Mouse (Mus musculus) frontal cortex, adult (tissue): ENCODE data around the gene Vpreb3.
A peak's percentile ranks its signal among the peaks of the same experiment; 100 is the strongest.

Source experiments
- ATAC-seq: cut with Nextera tagmentation; 2 replicates; pipeline ENCODE4 v1.9.2; 2017; ENCODE audit warnings: mild to moderate bottlenecking, moderate library complexity, mixed read lengths; ENCODE audit not compliant: low TSS enrichment

Vpreb3 gene

DNA sequence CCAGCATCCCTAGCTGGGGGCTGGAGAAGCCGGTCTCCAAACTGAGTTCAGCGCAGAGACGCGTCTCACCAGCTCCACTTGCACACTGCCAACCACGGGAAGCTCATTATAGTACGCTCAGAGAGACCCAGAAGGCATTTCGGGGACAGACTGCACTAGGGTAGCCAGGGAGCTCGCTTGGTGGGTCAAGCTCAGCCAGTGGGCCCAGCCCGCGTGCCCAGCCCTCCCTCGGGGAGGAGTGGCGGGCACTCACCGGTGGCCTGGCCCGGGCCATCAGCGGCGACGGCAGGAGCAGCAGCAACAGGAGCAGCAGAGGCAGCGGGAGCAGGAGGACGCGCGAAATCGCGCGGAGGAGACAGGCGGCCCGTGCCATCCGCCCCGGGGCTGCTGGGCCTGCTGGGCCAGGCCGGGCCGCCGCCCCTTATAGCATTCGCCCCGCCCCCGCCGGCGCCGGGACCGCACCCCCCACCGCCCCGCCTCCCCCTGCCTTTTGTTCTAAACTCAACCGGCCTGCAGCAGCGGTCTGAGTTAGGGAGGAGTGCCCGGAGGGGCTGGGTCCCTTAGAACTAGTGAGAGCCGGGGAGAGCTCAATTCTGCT, 10.7 kb upstream of the Vpreb3 start:
- peak; percentile 17; the same call in 1 of the 2 replicates for ATAC-seq

DNA sequence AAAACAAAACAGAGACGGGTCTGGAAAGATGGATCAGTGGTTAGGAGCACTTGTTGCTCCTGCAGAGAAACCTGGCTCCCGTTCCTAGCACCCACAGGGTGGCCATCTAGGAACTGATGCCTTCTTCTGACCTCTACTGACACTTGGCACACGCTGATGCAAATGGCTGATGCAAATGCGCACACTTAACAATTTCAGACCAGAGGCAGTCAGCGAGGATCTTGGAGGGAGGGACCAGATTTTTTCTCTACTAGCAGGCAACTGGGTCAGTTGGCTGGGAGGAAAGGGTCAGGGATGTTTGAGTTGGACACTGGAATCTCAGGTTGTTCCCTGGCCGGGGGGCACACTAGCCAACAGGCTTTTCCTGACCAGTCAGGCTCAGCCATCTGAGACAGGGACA, 10.0 kb upstream of the Vpreb3 start, which contains the start of gene Chchd10:
Gene Chchd10 (plus strand): TSS at position 240 of the 400 bp plus-strand sequence.
- no peak for ATAC-seq

DNA sequence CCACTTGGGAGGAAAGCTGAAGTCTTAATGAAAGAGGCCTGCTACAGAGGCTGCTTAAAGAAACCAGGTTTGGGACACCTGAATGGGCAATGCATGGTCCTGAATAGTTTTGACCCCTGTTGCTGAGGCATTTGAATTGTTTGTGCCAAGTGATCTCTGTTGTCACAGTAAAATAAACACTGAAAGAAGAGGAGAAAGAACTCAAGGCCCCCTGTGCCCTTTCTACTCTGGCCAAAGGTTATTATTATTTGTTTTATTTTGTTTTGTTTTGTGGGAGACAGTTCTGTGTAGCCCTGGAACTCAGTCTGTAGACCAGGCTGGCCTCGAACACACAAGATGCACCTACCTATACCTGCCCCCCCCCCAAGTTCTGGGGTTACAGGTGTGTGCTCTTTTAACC, 7.9 kb upstream of the Vpreb3 start:
- ATAC-seq = no peak

DNA sequence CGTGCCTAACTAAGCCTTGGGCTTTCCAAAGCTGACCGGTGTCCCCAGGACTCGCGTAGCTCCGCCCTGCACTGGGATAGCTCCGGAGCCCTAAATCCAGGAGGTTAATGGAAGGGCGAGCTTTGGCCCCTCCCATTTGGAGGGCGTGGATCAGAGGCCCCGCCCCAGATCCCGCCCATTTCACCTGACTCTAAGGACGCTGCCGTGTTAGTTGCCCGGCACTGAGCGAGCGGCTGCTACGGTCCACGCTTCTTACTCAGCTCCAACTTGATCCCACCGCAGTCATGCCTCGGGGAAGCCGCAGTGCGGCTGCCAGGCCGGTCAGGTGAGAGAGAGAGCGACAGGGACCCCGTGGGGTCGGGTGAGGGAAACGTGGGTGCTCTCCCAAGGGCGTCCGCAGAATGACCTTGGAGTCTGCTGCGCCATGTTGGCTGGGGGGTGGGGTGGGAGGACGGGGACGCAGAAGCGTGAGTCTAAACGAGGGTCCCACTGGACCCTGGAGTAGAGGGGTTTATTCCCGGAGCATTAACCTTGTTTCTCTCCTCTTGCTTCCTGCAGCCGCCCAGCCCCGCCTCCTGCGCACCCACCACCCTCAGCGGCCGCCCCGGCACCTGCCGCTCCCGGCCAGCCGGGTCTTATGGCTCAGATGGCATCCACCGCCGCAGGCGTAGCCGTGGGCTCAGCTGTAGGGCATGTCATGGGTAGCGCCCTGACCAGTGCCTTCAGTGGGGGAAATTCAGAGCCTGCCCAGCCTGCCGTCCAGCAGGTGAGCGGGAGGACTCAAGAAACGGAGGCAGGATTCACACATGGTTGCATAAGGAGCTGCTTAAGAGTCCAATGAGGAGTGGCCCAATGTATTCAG, 6.9 kb upstream of the Vpreb3 start, which contains the start of gene Mmp11:
Gene Mmp11 (minus strand): TSS at position 817 of the 862 bp plus-strand sequence.
- peak; percentile 78 for ATAC-seq

DNA sequence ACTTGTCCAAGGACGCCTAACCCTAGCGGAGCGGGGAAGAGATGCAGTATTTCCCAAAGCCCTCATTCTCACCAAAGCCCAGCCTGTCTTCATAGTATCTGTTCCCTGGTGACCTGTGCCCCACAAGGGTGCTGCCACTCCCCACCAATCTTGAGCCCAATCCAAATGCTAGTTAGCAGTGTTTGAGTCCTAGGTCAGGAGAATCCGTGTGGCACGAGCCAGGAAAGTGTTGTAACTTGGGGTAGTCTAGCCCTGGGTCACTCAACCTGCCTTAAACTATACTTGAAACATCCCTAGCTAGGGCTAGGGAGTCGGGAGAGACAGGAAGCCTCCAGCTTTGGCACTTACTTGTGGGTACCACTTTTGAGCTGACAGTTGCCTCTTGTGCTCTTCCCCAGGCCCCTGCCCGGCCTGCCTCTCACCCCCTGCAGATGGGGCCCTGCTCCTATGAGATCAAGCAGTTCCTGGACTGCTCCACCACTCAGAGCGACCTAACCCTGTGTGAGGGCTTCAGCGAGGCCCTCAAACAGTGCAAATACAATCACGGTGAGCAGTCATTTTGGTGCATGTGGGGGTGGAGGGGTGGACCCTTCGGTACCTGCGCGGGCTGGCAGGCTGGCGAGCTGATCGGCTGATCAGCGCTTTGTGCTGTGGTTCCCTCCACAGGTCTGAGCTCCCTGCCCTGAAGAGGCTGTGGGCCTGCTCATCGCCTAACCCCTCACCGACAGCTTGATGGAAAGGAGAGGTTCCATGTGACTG, 5.8 kb upstream of the Vpreb3 start:
- no peak for ATAC-seq

DNA sequence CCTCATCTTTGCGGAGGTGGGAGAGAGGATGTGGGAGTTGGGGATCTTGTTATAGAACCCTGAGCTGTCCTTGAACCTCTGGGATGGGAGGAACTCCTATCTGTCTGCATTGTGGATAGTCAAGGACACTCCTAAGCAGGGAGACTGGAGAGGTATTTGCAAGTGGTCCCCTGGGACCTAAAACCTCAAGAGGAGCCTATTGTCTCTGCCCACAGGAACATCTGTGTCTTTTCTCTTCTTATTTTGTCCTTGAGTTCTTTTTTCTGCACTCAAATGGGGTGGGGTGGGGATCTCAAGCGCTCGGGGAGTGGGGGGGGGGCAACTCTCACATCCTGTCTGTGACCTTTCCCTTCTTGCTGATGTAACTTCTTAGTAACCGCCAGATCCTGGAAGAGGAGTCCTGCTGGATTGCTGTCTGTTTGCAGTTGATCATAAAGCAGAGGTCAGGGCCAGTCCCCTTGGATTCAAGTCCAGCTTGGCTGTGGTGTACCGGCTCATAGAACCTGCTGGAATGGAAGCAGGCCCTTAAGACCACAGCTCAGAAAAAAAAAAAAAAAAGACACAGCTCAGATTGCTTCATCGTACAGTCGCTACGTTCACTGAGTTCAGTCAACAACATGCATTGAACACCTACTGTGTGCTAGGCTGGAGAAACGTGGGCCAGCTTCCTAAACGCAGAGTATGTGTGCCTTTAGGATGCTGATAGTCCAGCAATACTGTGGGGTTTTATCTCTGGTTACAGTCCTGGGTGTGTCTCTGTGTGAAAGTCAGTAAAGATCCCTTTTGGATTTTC, 4.8 kb upstream of the Vpreb3 start:
- no peak for ATAC-seq

DNA sequence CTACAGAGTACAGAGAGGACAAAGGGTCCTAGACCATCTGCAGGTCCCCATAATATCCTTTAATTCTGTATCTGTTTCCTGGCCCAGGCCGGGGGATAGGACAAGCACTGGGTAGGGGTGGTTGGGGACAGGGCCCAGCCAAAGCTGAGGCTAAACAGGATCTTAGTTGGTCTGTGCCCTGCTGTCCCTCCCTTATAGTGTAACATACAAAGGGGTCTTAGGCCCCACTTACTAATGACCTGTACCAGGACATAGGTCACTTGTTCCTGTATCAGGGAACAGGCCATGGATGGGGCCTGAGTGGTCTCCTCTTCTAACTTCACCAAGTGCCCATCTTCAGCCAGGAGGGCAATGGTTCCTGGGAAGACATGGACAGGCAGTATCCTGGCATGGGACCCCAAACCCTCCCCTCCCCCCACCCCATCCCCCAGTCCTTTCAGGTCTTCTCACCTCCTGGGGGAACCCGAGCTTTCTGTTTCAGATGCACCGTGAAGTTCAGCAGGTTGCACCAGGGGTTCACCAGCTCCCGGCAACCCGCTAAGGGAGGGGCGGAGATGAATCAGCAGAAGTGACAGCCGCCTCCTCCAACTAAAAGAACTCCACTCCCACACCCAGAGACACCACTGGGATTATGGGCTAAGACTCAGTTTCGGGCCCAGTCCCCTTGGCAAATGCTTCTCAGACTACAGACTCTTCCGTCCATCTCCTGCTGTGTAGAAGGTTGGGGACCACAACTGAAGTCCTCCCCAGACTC, 3.2 kb upstream of the Vpreb3 start:
- peak; percentile 35; the same call in 1 of the 2 replicates for ATAC-seq

DNA sequence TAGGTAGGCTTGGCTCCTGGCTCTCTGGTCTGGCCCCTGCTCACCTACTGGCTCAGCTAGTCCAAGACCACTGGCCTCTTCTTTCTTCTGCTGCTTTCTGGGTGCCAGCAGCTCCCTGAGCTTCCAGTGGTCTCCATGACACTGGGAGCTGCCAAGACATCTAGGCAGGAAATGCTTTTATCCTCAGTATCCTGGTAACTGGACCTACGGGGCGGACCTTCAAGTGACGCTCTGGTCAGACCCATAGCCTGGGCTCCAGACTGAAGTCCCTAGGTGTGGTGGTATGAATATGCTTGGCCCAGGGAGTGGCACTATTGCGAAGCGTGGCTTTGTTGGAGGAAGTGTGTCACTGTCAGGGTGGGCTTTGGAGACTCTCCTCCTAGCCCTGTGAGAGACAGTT, 2.3 kb upstream of the Vpreb3 start, which contains the start of gene Gm867:
Gene Gm867 (minus strand): TSS at position 153 of the 400 bp plus-strand sequence.
- ATAC-seq = no peak

DNA sequence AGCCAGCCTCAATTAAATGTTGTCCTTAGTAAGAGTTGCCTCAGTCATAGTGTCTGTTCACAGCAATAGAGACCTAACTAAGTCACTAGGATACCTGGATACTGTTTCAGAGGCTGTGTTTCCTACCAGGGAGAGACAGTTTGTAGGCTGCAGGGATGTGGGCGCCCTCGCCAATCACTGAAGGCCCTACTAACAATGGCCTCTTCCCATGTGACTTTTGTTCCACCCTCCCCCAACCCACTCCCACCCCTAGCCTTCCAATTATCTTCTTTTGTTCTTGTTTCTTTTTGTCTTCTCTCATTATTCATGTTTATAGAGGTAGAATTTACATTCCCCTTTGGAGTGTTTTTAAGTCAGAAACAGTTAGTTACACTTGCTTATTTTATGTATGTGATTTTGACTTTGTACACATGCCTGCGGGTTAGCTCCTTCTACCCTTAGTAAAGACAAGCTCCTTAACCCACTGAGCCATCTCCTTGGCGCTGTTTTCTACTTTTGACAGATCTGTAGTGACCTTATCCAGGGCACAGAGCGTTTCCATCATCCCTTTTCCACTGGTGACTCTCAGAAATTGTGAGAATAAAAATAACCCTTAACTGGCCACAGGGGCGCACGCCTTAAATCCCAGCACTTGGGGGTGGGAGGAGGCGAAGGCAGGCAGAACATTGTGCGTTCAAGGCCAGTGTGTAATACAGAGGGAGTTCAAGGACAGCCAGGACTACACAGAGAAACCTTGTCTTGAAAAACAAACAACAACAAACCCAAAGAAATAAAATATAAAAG, 1.6 kb upstream of the Vpreb3 start:
- no peak for ATAC-seq

DNA sequence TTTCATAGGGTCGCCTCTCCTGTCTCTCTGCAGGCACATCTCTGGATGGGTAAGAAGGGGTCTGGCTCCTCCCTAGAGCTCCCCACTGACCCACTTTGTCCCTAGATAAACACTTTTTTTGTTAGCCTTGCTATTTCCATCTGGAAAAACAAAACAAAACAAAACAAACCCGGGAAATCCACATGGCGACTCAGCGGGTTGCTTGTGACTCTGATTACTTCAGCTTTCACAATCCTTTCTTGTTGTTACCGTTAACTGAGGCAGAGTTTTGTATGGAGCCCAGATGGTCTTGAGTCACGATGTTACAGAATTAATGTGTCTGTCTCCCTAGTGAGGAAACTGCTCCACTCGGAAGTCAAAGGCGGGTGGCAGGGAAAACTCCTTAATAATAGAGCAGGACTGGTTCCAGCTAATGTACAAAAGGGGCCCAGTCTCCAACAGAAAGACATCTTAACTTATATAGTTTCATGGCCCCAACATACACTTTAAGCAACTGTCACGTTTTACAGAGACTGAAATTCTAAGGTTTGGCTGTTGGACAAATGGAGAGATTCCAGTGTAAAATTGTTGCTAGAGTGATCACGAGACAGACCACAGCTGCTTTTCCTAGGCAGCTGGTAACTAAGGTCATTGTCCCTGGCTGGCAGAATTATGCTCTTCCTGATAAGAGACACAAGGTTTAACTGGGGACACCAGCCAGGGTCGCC, 1.4 kb downstream of the Vpreb3 start:
- ATAC-seq = 0 out of 2 replicates have a peak, but pooled peaks have one; percentile 24

DNA sequence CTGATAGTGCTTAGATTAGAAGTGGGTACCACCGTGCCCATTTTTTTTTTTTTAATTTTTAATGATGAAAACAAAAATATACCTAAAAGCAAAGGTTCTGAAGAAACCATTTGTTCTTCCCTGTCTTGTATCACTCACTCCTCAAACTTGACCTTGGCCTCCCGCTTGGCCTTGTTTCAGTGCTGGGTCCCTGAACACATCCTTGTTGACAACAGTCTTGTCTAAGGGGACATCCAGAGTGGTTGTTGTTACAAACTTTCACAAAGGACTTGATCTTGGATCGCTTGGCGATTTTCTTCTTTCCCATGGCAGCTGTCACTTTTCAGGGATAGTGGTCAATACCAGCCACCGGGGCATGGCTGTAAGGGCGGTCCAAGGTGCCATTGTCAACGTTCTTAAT, 2.4 kb downstream of the Vpreb3 start:
- ATAC-seq = no peak

DNA sequence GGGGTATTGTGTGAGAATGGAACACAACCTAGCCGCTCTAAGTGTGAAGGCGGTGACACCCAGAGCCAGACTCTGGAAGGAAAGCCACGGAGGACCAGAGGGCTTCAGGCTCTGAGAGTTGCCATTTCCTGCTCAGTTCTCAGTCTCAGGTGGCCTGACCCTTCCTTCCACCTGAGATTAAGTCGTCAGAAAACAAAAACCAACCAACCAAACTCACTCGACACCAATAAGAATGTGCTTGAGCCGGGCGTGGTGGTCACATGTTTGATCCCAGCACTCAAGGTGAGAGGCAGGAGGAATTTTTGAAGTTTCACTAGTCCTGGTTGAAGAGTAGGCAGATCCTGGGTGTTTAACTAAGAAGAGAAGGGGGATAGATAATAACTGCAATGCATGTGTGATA, 3.0 kb downstream of the Vpreb3 start:
- ATAC-seq = no peak

DNA sequence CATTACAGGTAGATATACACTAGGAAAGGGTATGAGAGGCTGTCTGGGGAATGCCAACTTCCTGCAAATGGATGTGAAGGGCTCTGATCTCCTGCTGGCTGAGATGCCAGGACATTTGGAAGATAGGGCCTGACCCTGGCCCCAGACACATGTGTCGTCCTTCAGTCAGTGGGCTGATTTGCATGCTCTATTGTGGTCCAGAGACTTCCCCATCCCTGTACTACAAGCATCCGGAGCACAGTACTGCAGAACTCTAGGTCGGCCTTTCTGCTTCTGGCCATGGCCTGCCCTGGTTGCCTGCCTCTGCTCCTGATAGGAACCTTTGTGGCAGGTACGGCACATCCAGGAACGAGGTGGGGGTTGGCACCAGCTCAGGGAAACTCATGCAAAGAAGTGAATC, 5.2 kb downstream of the Vpreb3 start:
- no peak for ATAC-seq

DNA sequence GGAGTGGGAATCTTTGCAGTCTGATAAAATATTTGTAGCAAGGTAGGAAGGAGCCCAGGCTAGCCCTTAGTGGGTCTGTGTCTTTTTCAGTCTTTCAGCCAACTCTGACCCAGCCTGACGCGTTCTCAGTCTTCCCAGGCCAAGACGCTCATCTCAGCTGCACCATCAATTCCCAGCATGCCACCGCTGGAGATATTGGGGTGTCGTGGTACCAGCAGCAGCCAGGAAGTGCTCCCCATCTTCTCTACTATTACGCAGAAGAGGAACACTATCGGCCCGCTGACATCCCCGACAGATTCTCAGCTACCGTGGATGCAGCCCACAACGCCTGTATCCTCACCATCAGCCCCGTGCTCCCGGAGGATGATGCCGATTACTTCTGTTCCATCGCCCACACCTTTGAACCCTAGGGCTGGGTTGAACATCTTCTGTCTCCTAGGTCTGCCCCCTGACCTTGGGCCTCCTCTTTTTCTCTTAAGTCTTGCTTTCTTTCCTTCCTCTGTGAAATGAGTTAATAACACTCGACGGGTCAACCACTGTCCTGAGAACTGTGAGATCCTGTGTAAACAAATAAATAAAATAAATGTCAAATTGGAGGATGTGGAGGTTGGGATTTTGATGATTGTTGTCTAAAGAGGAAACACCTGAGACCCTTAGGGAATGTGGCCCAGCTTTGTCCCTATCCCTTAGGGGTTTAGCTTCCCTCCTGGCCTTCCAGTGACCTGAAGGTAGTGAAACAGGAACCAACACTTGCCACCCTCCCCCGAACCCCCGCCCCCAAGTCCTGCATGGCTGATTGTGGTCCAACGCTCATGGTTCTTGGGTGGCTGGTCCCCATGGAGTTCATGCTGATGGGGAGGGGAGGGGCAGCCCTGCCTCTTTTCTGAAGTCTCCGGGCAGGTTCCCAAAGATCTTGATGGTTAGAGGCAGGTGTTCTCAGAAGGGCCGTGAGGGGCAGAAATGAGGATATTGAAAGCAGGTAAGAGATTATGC, 6.5 kb downstream of the Vpreb3 start:
- no peak for ATAC-seq

DNA sequence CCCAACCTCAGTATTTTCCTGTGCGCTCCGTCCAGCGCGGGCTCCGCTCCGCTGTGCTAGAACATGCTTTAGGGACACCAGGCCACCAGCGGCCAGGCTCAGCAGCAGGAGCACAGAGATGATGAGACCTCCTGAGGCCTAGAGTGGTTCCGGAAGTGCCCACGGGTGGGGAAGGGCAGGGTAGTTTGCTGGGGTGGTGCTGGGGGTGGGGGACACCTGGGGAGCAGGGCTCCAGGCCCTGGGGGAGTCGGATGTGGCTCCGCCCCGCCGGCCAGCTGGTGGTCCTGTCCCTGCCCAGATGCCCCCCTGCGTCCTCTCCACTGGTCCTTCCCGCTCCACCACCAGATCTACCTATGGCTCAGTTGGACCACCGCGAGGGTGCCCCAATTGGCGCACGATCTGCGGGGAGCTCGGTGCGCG, 7.9 kb downstream of the Vpreb3 start:
- ATAC-seq = peak; percentile 32; the same call in 1 of the 2 replicates

DNA sequence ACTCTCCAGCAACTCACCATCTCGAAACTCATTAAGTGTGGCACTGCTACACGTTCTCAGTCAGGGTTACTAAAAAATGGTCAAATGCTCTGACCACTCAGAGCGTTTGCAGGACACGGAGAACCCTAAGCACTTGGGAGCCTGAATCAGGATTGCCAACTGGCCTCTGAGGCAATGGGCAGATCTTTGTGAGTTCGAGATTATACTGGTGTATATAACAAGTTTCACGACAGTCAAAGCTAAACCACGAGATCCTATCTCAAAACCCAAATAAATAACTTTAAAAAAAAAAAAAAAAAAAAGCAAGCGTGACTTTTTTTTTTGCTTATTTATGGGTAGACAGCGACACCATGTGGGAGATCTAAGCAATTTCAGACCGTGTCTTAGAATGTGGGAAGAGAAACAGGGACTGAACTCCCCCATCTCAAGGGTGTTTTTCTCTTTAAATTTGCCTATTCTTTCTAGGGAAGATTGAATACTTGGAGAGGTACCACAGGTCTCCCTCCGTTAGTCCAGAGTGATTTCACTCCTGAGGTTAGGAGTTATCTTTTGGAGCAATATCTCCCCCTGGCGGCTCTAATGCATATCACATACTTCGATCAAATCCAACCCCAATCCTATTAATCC, 8.7 kb downstream of the Vpreb3 start:
- peak; percentile 52; the same call in 1 of the 2 replicates for ATAC-seq

DNA sequence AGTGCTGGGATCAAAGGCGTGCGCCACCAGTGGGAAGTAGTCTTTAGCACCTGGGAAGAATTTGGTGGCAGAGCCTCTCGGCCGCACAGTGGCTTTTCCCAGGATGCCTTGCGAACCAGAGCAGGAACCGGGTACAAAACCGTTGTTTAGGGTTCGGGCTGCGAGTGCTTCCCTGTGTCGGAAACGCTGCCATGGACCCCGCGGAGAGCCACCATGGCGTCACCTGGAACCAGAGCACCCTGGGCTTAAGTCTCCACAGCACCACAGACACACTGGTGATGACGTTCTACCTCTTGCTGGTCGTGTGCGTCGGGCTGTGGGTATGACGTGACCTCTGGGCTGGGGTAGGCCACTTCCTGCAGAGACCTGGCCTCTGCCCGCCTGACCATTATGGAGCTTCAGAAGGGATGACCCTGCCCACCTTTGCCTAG, 11.5 kb downstream of the Vpreb3 start, which contains the start of gene Gm5134:
Gene Gm5134 (plus strand): TSS at position 134 of the 431 bp plus-strand sequence.
- no peak for ATAC-seq
